Mouse (Mus musculus) neural tube, embryonic 14.5 days (tissue): ENCODE measurements at regions not wholly inside any gene's neighbourhood (a gene's known extent, or its start where the extent isn't known, plus 50 kb on each side); places are given as distances from the start of the nearest gene placed in this dataset.

Experiments used
- ATAC-seq: fragments of 200-750 bp; cut with Nextera tagmentation; 2 replicates; pipeline ENCODE4 v1.8.0; 2017; ENCODE audit warnings: low read depth, mild to moderate bottlenecking, moderate TSS enrichment, moderate library complexity
- H3K27ac ChIP-seq: fragments of 300-500 bp; sonication (generic); 2 replicates; pipeline ENCODE4 v1.5.1; 2014; ENCODE audit warnings: low read depth, mild to moderate bottlenecking, control low read depth, low read length, moderate library complexity, mixed read lengths
- H3K27me3 ChIP-seq: fragments of 300-500 bp; sonication (generic); 2 replicates; pipeline ENCODE4 v1.6.1; 2014; ENCODE audit warnings: low read length; ENCODE audit not compliant: control insufficient read depth, insufficient read depth
- H3K36me3 ChIP-seq: fragments of 300-500 bp; sonication (generic); 2 replicates; pipeline ENCODE4 v1.6.1; 2014; ENCODE audit warnings: low read length, mixed read lengths; ENCODE audit not compliant: control insufficient read depth, insufficient read depth
- H3K4me1 ChIP-seq: fragments of 300-500 bp; sonication (generic); 2 replicates; pipeline ENCODE4 v1.6.1; 2014; ENCODE audit warnings: low read length; ENCODE audit not compliant: control insufficient read depth, insufficient read depth
- H3K4me2 ChIP-seq: fragments of 300-500 bp; sonication (generic); 2 replicates; pipeline ENCODE4 v1.6.1; 2014; ENCODE audit warnings: mild to moderate bottlenecking, low read depth, low read length, control low read depth
- H3K4me3 ChIP-seq: fragments of 300-500 bp; sonication (generic); 2 replicates; pipeline ENCODE4 v1.5.1; 2014; ENCODE audit warnings: low read depth, low read length, control low read depth, mixed read lengths
- H3K9ac ChIP-seq: fragments of 300-500 bp; sonication (generic); replicated peaks from 2 replicates; pipeline ENCODE4 v1.6.1; 2014; ENCODE audit warnings: low read depth, mild to moderate bottlenecking, control low read depth, low read length, mixed read lengths
- H3K9me3 ChIP-seq: fragments of 300-500 bp; sonication (generic); 2 replicates; pipeline ENCODE4 v1.6.1; 2016; ENCODE audit warnings: low read length; ENCODE audit not compliant: control insufficient read depth
- WGBS: fragments of 180-500 bp; shearing (Covaris S2); extraction: QIAGEN DNeasy Blood & Tissue Kit; methylation state at CpG from one replicate; pipeline ENCODE4 v1.1.7; 2014; 5-methylcytosine and 5-hydroxymethylcytosine counted together

DNA sequence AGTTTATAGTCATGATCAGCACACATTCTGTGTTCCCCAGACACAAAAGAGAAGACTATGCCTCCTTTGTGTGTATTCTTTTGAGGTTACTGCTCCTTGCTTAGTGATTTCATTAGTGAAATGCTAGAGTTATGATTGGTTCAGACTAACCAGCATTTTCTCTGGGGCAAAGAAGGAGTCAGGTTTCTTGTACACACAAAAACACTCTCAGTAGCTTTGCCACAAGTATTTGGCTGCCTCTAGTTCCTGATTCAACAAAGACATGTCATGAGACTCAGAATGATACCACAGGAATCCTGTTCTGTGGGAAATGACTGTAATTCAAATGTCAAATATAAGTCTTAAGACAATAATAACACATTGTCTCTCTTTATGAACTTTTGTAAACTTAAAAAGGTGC, 86.9 kb downstream of the Alx1 start:
- Histone ChIP-seq H3K9me3 (no peaks in the 10 kb centered on the region), H3K4me2 (no peak overlapping the region), H3K36me3 (no peaks in the 10 kb centered on the region), H3K27me3 (no peaks in the 10 kb centered on the region), H3K4me1 (no peaks in the 10 kb centered on the region), H3K4me3 (no peak overlapping the region), H3K9ac (no peak overlapping the region), H3K27ac (no peak overlapping the region)
- no peak for ATAC-seq

DNA sequence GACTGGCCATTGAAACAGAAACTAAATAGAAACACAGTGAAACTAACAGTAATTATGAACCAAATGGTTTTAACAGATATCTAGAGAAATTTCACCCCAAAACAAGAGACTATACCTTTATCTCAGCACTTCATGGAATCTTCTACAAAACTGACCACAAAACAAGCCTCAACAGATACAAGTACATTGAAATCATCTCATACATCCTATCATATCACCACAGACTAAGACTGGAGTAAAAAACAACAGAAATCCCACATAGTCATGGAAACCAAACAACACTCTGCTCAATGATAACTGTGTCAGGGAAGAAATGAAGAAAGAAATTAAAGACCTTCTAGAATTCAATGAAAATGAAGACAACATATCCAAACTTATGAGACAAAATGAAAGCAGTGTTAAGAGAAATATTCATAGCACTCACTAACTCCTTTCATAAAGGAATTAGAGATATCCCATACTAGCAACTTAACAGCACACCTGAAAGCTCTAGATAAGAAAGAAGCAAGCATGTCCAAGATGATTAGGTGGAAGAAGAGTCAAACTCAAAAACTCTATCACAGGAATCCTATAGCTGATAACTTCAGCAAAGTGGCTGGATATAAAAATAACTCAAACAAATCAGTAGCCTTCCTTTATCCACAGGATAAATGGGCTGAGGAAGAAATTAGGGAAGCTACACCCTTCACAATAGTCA, 89.0 kb downstream of the Alx1 start:
- H3K27me3 ChIP-seq, result no peaks in the 10 kb centered on the region
- H3K27ac ChIP-seq, result no peak overlapping the region
- no peak for ATAC-seq
- no peak overlapping the region for H3K4me2 ChIP-seq
- no peak overlapping the region for H3K4me3 ChIP-seq
- H3K4me1 ChIP-seq, result no peaks in the 10 kb centered on the region
- H3K9ac ChIP-seq, result no peak overlapping the region
- H3K9me3 ChIP-seq, result no peaks in the 10 kb centered on the region
- H3K36me3 ChIP-seq, result no peaks in the 10 kb centered on the region

DNA sequence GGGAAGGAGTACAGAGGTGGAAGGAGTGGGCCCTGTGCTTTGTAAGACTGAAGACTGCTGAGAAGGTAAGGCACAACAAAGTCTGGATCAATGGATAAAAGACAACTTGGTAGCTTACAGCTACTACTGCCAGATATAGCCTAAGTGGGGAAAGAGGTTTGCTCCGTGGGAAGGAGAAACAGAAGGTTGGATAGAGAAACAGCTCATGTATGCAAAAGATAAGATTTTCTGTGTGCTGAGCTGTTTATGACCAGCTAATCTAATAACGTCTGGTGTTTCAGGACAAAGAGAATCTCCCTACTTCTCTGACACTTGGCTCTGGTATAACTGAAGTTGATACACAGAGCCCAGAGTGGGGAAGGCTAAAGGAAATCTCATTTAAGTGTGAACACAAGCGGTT, 98.6 kb downstream of the Alx1 start:
- H3K4me3 ChIP-seq, result no peak overlapping the region
- H3K4me2 ChIP-seq, result no peak overlapping the region
- H3K27ac ChIP-seq, result no peak overlapping the region
- H3K9ac ChIP-seq, result no peak overlapping the region
- no peaks in the 10 kb centered on the region for H3K36me3 ChIP-seq
- H3K4me1 ChIP-seq, result no peaks in the 10 kb centered on the region
- H3K9me3 ChIP-seq, result no peaks in the 10 kb centered on the region
- WGBS, result 72% methylated on average over 3 of the region's 3 CpGs
- no peaks in the 10 kb centered on the region for H3K27me3 ChIP-seq
- ATAC-seq, result no peak

GRCm38 (mm10) chr10:102928651-102929050, 101.4 kb downstream of the Alx1 start:
- no peak overlapping the region for H3K27ac ChIP-seq
- H3K36me3 ChIP-seq, result no peaks in the 10 kb centered on the region
- no peak for ATAC-seq
- no peak overlapping the region for H3K4me3 ChIP-seq
- 68% methylated on average over 1 of the region's 1 CpGs for WGBS
- no peak overlapping the region for H3K9ac ChIP-seq
- no peaks in the 10 kb centered on the region for H3K27me3 ChIP-seq
- no peaks in the 10 kb centered on the region for H3K9me3 ChIP-seq
- H3K4me1 ChIP-seq, result no peaks in the 10 kb centered on the region
- H3K4me2 ChIP-seq, result no peak overlapping the region

- no peak overlapping the region for H3K27ac ChIP-seq
- H3K27me3 ChIP-seq, result no peaks in the 10 kb centered on the region
- no peak overlapping the region for H3K9ac ChIP-seq
- no peaks in the 10 kb centered on the region for H3K4me1 ChIP-seq
- ATAC-seq, result no peak
- H3K9me3 ChIP-seq, result no peaks in the 10 kb centered on the region
- H3K4me2 ChIP-seq, result no peak overlapping the region
- 32% methylated on average over 2 of the region's 2 CpGs for WGBS
- H3K4me3 ChIP-seq, result no peak overlapping the region
- H3K36me3 ChIP-seq, result no peaks in the 10 kb centered on the region
Observed at GRCm38 (mm10) chr10:102897368-102897767, 132.6 kb downstream of the Alx1 start.

- Histone ChIP-seq H3K4me3 (no peak overlapping the region), H3K4me1 (no peaks in the 10 kb centered on the region), H3K9me3 (no peaks in the 10 kb centered on the region), H3K4me2 (no peak overlapping the region), H3K27ac (no peak overlapping the region), H3K27me3 (no peaks in the 10 kb centered on the region), H3K36me3 (no peaks in the 10 kb centered on the region), H3K9ac (no peak overlapping the region)
- ATAC-seq, result no peak
- 21% methylated on average over 1 of the region's 1 CpGs for WGBS
Observed at GRCm38 (mm10) chr10:102895952-102896351, 134.1 kb downstream of the Alx1 start.

DNA sequence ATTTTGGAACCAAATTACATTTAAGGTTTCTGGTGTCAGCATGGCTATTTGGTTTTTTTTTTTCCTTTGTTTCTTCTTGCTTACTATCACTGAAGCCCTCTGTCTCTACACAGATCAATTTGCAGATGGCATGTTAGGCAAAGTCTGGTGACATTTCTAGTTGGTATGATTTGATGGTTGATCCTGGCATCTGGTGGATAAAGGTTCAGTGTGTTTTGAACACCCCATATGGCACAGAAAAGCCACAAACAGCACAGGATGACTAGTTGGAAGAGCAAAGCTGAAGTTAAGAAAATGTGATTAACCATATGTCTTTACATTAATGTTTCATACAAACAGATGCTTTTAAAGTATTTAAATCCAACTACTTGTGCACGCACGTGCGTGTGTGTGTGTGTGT, 137.6 kb downstream of the Alx1 start:
- Histone ChIP-seq H3K4me3 (no peak overlapping the region), H3K27ac (no peak overlapping the region), H3K36me3 (no peaks in the 10 kb centered on the region), H3K4me2 (no peak overlapping the region), H3K9ac (no peak overlapping the region), H3K27me3 (no peaks in the 10 kb centered on the region), H3K4me1 (no peaks in the 10 kb centered on the region), H3K9me3 (no peaks in the 10 kb centered on the region)
- WGBS, result 81% methylated on average over 3 of the region's 3 CpGs
- ATAC-seq, result no peak

DNA sequence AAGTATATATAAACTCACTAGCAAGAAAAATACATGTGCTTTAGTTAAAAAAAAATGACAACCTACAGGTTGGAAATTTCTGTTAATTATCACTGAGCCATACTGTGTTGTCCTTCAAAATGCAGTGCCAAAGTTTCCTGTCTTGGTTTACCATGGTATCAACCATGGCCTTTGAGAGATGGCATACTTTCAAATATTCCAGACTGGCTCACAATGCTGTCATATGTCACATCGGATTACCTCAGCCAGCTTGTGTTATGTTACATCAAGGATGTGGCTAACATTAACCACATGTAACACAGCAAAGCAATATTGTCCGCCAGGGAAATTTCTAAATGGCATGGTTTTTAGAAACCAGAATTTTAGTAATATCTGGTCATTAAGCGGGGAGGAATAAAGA, 140.3 kb downstream of the Alx1 start:
- H3K36me3 ChIP-seq, result no peaks in the 10 kb centered on the region
- no peak for ATAC-seq
- H3K9me3 ChIP-seq, result no peaks in the 10 kb centered on the region
- no peak overlapping the region for H3K4me2 ChIP-seq
- H3K9ac ChIP-seq, result no peak overlapping the region
- H3K27ac ChIP-seq, result no peak overlapping the region
- H3K4me3 ChIP-seq, result no peak overlapping the region
- no peaks in the 10 kb centered on the region for H3K4me1 ChIP-seq
- WGBS, result 90% methylated on average over 3 of the region's 3 CpGs
- no peaks in the 10 kb centered on the region for H3K27me3 ChIP-seq

GRCm38 (mm10) chr10:102881824-102882438, 148.1 kb downstream of the Alx1 start:
- ATAC-seq, result no peak
- Histone ChIP-seq H3K4me1 (no peaks in the 10 kb centered on the region), H3K9ac (no peak overlapping the region), H3K9me3 (no peaks in the 10 kb centered on the region), H3K27ac (no peak overlapping the region), H3K4me3 (no peak overlapping the region), H3K4me2 (no peak overlapping the region), H3K27me3 (no peaks in the 10 kb centered on the region), H3K36me3 (no peaks in the 10 kb centered on the region)
- WGBS, result 56% methylated on average over 6 of the region's 6 CpGs
